Mouse (Mus musculus) midbrain, embryonic 12.5 days (tissue): ENCODE measurements around the gene Gzmm. TPM values are rescaled to one million over a fixed set of nuclear protein-coding genes. Genes with fewer than 3 reads are reported as not detected.

Experiments
- ATAC-seq: fragments of 200-750 bp; cut with Nextera tagmentation; 2 replicates; pipeline ENCODE4 v1.8.0; 2017; ENCODE audit warnings: low read depth, moderate TSS enrichment, moderate library complexity; ENCODE audit not compliant: low FRiP score
- H3K27ac ChIP-seq: fragments of 300-500 bp; sonication (generic); replicated peaks from 2 replicates; pipeline ENCODE4 v1.5.1; 2016; ENCODE audit warnings: mild to moderate bottlenecking
- H3K27me3 ChIP-seq: fragments of 300-500 bp; sonication (generic); 2 replicates; pipeline ENCODE4 v1.6.1; 2016; ENCODE audit warnings: mild to moderate bottlenecking
- H3K36me3 ChIP-seq: fragments of 300-500 bp; sonication (generic); 2 replicates; pipeline ENCODE4 v1.6.1; 2016
- H3K4me1 ChIP-seq: fragments of 300-500 bp; sonication (generic); 2 replicates; pipeline ENCODE4 v1.6.1; 2016
- H3K4me2 ChIP-seq: fragments of 300-500 bp; sonication (generic); replicated peaks from 2 replicates; pipeline ENCODE4 v1.6.1; 2016; ENCODE audit warnings: mild to moderate bottlenecking, moderate library complexity
- H3K4me3 ChIP-seq: fragments of 300-500 bp; sonication (generic); 2 replicates; pipeline ENCODE4 v1.5.1; 2016; ENCODE audit warnings: mild to moderate bottlenecking
- H3K9ac ChIP-seq: fragments of 300-500 bp; sonication (generic); replicated peaks from 2 replicates; pipeline ENCODE4 v1.6.1; 2016; ENCODE audit warnings: mild to moderate bottlenecking, moderate library complexity
- H3K9me3 ChIP-seq: fragments of 300-500 bp; sonication (generic); 2 replicates; pipeline ENCODE4 v1.6.1; 2016; ENCODE audit warnings: mild to moderate bottlenecking
- WGBS: fragments of 180-500 bp; shearing (Covaris S2); methylation state at CpG from one replicate; pipeline ENCODE4 v1.1.7; 2016; 5-methylcytosine and 5-hydroxymethylcytosine counted together
- polyA plus RNA-seq: library from polyadenylated mRNA; unstranded; fragments of >200 nt; fragmentation: Nextera tagmentation; extraction: Ambion mirVana; gene quantifications from 2 replicates; pipeline ENCODE4 v1.2.1, GENCODE M21; 2016

The Gzmm gene
- 1.4 TPM in 2 replicates for polyA plus RNA-seq

DNA sequence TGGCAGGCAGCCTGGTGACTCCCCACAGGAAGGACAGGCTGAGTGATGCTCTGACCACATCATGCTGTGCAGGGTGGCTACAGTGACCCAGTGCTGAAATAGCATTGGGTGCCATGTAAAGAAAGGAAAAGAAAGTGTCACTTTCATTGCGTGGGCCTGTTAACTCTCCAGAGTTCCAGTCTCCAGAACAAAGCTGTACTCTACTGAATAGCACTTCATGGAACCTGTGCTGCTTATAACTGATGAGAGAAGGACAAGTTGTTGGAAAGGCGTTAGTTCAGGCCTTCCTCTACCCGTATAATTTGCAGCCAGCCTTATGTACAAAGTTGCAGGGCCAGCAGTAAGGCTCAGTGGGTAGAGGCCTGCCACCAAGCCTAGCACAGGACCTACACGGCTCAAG is at the start of gene Gzmm:
Gene Gzmm, plus strand, starts transcription at position 301 of the 400 bp plus-strand sequence.
- H3K9ac ChIP-seq: no peak within 1 kb of the TSS
- H3K27me3 ChIP-seq: no peaks in the 10 kb centered on the region
- WGBS: 80% methylated on average over 4 of the region's 4 CpGs
- ATAC-seq: no peak
- H3K9me3 ChIP-seq: peaks cover 6% of the 10 kb centered on the region; the same call in 1 of the 2 replicates
- H3K4me2 ChIP-seq: no peak within 1 kb of the TSS
- H3K4me3 ChIP-seq: no peak within 1 kb of the TSS
- peaks cover 55% of the 10 kb centered on the region for H3K36me3 ChIP-seq
- peaks cover 6% of the 10 kb centered on the region for H3K4me1 ChIP-seq
- no peak within 1 kb of the TSS for H3K27ac ChIP-seq

DNA sequence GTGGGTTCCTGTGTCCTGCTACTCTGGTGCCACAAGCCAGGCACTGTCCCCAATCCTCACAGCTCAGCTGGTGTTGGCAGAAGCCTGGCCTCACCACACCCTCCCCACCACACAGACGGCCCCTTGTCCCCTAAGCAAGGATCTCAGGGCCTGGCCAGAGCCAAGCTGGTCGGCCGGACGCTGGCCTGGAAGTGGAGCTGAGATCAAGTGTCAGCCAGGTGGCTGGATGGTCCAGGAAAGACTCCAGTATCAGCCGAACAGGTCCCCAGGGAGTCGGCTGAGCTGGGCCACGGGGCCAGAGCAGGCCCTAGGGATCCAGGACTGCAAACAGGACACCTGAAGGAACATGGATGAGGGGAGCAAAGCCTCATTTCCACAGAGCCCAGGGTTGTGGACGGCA is 43.1 kb upstream of the Gzmm start, which contains the start of gene Odf3l2:
Gene Odf3l2, minus strand, starts transcription at position 28 of the 400 bp plus-strand sequence.
- 76% methylated on average over 8 of the region's 8 CpGs for WGBS
- Histone ChIP-seq H3K4me2 (no peak within 1 kb of the TSS), H3K9me3 (no peaks in the 10 kb centered on the region), H3K36me3 (no peaks in the 10 kb centered on the region), H3K4me1 (no peaks in the 10 kb centered on the region), H3K27me3 (no peaks in the 10 kb centered on the region), H3K27ac (no peak within 1 kb of the TSS), H3K4me3 (no peak within 1 kb of the TSS), H3K9ac (no peak within 1 kb of the TSS)
- no peak for ATAC-seq

DNA sequence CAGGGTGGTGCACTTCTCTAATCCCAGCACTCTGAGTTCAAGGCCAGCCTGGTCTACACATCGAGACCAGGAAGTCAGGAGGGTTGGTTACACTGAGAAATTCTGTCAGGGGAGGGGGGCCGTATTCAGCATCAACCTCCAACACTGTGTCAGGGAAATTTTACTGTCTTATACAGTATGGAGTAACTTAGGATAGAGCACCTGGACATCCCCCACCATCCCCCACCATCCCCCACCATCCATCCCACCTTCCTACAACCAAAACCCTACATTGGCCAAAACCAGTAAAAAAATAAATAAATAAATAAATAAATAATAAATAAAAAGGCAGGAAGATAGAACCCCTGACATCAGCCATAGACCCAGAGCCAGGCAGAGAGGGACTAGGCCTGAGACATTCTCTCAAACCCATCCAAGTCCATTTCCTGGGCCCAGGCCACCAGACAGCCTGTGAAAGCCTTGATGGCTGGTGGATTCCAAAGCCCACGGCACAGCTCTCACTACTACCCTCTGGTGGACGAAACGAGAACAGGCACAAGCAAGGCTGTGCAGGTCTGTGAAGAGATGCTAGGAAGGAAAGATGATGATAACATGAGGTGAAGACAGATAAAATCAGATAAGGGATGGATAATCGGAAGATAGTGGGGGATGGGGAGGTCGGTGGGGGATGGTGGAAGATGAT is 39.6 kb upstream of the Gzmm start:
- Histone ChIP-seq H3K27me3 (0 out of 2 replicates have a peak, but pooled peaks cover 4% of the 10 kb centered on the region), H3K4me2 (no peak overlapping the region), H3K36me3 (no peaks in the 10 kb centered on the region), H3K4me1 (peaks cover 2% of the 10 kb centered on the region; the same call in 1 of the 2 replicates), H3K9me3 (no peaks in the 10 kb centered on the region), H3K4me3 (no peak overlapping the region), H3K9ac (no peak overlapping the region), H3K27ac (no peak overlapping the region)
- ATAC-seq: no peak
- WGBS: 28% methylated on average over 7 of the region's 7 CpGs

DNA sequence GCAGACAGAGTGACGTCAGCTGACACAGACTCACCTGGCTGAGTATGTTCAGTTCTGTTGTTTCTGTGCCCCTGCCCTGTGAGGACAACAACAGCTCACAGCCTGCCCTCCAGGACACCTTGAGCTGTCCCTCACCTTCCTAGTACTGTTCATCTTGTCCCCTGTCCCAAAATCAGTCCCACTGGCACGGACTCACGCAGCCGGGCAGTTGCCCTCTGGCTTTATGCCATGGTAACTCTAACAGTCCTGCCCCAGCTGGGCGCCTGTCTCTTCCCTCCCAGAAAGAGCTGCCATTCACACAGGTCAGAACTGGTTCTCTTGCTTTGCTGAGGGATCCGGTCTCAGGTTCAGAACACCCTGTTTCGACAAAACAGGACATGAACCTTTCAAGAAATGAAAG is 36.0 kb upstream of the Gzmm start:
- WGBS: 83% methylated on average over 7 of the region's 7 CpGs

DNA sequence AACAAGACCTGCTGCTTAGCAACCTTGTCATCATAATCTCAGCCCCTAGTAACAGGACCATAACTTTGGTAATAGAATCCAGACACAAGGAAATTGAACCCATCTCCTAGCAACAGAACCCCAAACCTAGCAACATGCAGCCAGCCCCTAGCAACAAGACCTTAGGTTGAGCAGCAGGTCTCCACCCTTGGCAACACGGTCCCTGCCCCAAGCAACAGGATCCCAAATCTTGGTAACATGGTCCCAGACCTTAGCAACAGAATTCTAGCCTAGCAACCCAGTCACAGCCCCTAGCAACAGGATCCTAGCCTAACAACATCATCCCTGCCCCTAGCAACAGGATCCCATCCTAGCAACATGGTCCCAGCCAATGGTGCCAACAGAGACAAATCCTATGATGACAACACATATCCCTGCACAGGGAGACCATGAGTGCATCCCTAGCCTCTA is 33.8 kb upstream of the Gzmm start:
- WGBS: 13% methylated on average over 1 of the region's 1 CpGs
- no peak overlapping the region for H3K4me2 ChIP-seq
- ATAC-seq: peak; percentile 85

More for the DNA sequence above, 36.0 kb upstream of the Gzmm start:
- 0 out of 2 replicates have a peak, but pooled peaks cover 4% of the 10 kb centered on the region for H3K27me3 ChIP-seq
- no peak overlapping the region for H3K9ac ChIP-seq
- H3K27ac ChIP-seq: no peak overlapping the region
- peaks cover 11% of the 10 kb centered on the region for H3K4me1 ChIP-seq
- H3K36me3 ChIP-seq: no peaks in the 10 kb centered on the region
- no peak for ATAC-seq
- no peak overlapping the region for H3K4me2 ChIP-seq
- H3K4me3 ChIP-seq: no peak overlapping the region
- no peaks in the 10 kb centered on the region for H3K9me3 ChIP-seq

DNA sequence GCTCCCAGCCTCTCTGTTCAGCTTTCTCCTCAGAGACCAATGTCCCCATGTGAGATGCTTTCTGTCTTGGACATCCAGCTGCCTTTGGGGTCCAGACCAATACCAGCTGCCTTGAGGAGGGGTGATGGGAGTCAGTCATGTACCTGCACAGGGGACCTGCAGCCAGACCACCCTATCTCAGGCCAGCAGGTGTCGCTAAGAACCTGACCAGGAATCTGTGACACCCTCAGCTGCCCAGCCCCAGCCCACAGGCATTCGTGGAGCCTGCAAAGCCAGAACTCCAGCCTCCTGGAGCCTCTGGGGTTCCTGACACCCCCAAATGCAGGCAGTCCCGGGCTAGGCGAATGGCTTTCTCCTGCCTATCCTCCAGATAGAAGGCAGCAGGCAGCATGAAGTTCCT is 30.0 kb upstream of the Gzmm start:
- 0 out of 2 replicates have a peak, but pooled peaks cover 7% of the 10 kb centered on the region for H3K27me3 ChIP-seq
- no peak for ATAC-seq
- H3K27ac ChIP-seq: no peak overlapping the region
- H3K4me3 ChIP-seq: no peak overlapping the region
- no peak overlapping the region for H3K4me2 ChIP-seq
- no peak overlapping the region for H3K9ac ChIP-seq
- H3K36me3 ChIP-seq: no peaks in the 10 kb centered on the region
- peaks cover 11% of the 10 kb centered on the region for H3K4me1 ChIP-seq
- H3K9me3 ChIP-seq: no peaks in the 10 kb centered on the region
- WGBS: 17% methylated on average over 4 of the region's 4 CpGs

More for the DNA sequence above, 33.8 kb upstream of the Gzmm start:
- peaks cover 11% of the 10 kb centered on the region for H3K4me1 ChIP-seq
- H3K36me3 ChIP-seq: no peaks in the 10 kb centered on the region
- peak overlapping the region; percentile 39; the same call in 1 of the 2 replicates for H3K27ac ChIP-seq
- H3K9me3 ChIP-seq: no peaks in the 10 kb centered on the region
- no peak overlapping the region for H3K4me3 ChIP-seq
- H3K9ac ChIP-seq: no peak overlapping the region
- 0 out of 2 replicates have a peak, but pooled peaks cover 4% of the 10 kb centered on the region for H3K27me3 ChIP-seq

DNA sequence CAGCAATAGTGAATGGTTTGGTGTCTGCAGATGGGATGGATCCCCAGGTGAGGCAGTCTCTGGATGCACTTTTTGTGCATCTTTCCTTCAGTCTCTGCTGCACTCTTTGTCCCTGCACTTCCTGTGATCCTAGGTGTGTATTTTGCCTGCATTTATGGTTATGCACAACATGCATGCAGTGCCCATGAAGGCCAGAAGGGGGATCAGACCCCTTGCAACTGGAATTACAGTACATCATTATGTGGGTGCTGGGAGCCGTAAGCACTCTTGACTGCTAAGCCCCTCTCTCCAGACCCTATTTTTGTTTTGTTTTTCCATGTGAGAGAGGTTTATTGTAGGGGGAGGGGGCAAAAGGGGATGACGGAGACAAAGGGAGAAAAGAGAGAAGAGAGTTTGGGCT is 28.5 kb upstream of the Gzmm start:
- ATAC-seq: no peak
- Histone ChIP-seq H3K27me3 (0 out of 2 replicates have a peak, but pooled peaks cover 7% of the 10 kb centered on the region), H3K36me3 (no peaks in the 10 kb centered on the region), H3K9me3 (no peaks in the 10 kb centered on the region), H3K4me2 (no peak overlapping the region), H3K4me3 (no peak overlapping the region), H3K27ac (no peak overlapping the region), H3K9ac (no peak overlapping the region), H3K4me1 (peaks cover 6% of the 10 kb centered on the region)
- WGBS: 81% methylated on average over 2 of the region's 2 CpGs

DNA sequence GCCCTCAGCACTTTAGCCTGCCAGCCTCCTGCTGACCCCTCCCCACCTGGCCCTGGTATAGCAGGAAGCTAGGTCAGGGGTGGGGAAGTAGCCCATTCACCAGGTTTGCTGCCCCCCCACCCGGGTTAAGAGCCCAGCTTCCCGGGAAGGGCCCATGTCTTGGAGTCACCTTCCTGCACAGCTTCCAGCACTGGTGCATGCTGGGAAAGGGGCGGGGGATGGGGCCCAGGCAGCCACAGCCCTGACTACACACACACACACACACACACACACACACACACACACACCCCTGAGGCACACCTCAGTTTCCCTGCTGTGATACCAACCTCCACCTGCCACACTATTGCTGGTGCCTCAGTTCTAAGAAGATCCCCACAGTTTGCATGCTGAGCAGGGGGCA is 27.0 kb upstream of the Gzmm start:
- Histone ChIP-seq H3K4me1 (peaks cover 6% of the 10 kb centered on the region), H3K36me3 (no peaks in the 10 kb centered on the region), H3K4me3 (no peak overlapping the region), H3K9me3 (no peaks in the 10 kb centered on the region), H3K27me3 (0 out of 2 replicates have a peak, but pooled peaks cover 7% of the 10 kb centered on the region), H3K4me2 (no peak overlapping the region), H3K27ac (0 out of 2 replicates have a peak overlapping the region, but pooled peaks have one; percentile 1), H3K9ac (no peak overlapping the region)
- no peak for ATAC-seq
- WGBS: 48% methylated on average over 3 of the region's 3 CpGs

DNA sequence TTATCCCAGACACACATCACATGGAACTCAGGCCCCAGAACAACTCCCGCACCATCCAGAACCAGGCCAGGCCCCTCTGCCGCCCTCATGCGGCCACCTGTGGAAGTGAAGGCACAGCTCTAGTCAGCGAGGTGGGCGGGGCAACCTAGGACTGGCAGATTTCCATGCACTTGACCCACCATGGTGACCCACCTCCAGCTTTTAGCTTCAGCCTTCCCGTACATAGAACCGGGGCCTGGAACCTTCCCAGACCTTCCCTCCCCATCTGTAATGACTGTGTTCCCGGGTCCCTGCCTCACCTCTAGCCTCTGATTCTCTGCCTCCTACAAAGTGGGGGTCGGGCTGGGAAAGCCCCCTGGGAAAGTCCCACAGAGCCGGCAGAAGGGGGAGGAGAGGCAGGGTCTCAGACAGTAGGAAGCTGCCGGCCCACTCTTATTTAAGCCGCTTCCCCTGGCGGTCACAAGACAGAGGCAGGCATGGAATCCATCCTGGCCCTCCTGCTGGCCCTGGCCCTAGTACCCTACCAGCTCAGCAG is 24.6 kb upstream of the Gzmm start, which contains the start of gene Madcam1:
Gene Madcam1, plus strand, starts transcription at position 429 of the 535 bp plus-strand sequence.
- Histone ChIP-seq H3K27me3 (0 out of 2 replicates have a peak, but pooled peaks cover 7% of the 10 kb centered on the region), H3K36me3 (no peaks in the 10 kb centered on the region), H3K4me2 (no peak within 1 kb of the TSS), H3K9ac (no peak within 1 kb of the TSS), H3K27ac (no peak within 1 kb of the TSS), H3K4me3 (no peak within 1 kb of the TSS), H3K9me3 (no peaks in the 10 kb centered on the region), H3K4me1 (peaks cover 13% of the 10 kb centered on the region)
- no peak; the same call in 1 of the 2 replicates for ATAC-seq
- 13% methylated on average over 13 of the region's 13 CpGs for WGBS

DNA sequence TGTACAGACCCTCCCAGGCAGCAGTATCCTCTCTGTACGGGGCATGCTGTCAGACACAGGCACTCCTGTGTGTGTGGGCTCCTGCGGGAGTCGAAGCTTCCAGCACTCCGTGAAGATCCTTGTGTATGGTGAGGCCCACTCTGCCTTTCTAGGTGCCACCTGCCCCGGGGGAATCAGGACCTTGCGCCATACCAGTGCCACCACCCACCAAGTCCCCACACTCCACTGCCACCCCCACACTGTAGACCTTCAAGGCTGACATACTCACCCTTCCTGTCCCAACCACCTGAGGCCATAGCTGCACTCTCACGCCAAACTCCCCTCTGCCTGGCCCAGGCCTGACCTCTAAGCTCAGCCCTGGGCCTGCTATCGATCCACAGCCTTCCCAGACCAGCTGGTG is 23.8 kb upstream of the Gzmm start:
- no peaks in the 10 kb centered on the region for H3K9me3 ChIP-seq
- no peaks in the 10 kb centered on the region for H3K36me3 ChIP-seq
- WGBS: 84% methylated on average over 8 of the region's 8 CpGs
- H3K4me3 ChIP-seq: no peak overlapping the region
- no peak for ATAC-seq
- no peak overlapping the region for H3K27ac ChIP-seq
- H3K9ac ChIP-seq: no peak overlapping the region
- H3K4me2 ChIP-seq: no peak overlapping the region
- H3K4me1 ChIP-seq: peaks cover 14% of the 10 kb centered on the region
- H3K27me3 ChIP-seq: 0 out of 2 replicates have a peak, but pooled peaks cover 7% of the 10 kb centered on the region

DNA sequence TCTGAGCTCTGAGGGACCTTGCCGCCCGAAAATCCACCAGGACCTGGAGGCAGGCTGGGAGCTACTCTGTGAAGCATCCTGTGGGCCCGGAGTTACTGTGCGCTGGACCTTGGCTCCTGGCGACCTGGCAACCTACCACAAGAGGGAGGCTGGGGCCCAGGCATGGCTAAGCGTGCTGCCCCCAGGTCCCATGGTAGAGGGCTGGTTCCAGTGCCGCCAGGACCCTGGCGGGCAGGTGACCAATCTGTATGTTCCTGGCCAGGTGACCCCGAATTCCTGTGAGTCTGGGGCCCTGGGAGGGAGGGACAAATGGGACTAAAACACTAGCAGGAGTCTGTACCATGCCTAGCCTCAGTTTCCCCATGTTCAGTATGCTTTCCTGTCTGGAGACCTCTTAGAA is 22.3 kb upstream of the Gzmm start:
- no peak for ATAC-seq

DNA sequence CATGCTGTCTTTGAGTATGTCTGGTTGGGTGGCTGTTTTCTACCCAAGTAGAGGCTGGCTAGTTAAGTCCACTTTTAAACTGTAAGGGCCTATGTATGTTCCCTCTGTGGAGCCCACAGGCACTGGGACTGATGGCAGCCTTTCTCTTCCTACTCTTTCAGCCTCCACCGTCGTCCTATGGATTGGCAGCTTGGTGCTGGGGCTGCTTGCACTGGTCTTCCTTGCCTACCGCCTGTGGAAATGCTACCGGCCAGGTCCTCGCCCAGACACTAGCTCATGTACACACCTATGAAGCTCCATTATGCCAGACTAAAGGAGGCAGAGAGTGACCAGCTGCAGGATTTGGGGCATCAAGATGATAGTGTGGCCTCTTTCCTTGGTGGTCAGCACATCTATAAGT is 20.7 kb upstream of the Gzmm start:
- H3K4me2 ChIP-seq: peak overlapping the region; percentile 89; the same call in 1 of the 2 replicates
- H3K27me3 ChIP-seq: 0 out of 2 replicates have a peak, but pooled peaks cover 3% of the 10 kb centered on the region
- H3K9me3 ChIP-seq: no peaks in the 10 kb centered on the region
- 81% methylated on average over 5 of the region's 5 CpGs for WGBS
- no peak overlapping the region for H3K4me3 ChIP-seq
- H3K9ac ChIP-seq: no peak overlapping the region
- H3K36me3 ChIP-seq: peaks cover 2% of the 10 kb centered on the region; the same call in 1 of the 2 replicates
- H3K27ac ChIP-seq: peak overlapping the region; percentile 97
- peaks cover 28% of the 10 kb centered on the region for H3K4me1 ChIP-seq
- no peak for ATAC-seq

More for the DNA sequence above, 22.3 kb upstream of the Gzmm start:
- 71% methylated on average over 9 of the region's 9 CpGs for WGBS
- H3K27ac ChIP-seq: no peak overlapping the region
- H3K4me1 ChIP-seq: peaks cover 28% of the 10 kb centered on the region
- no peak overlapping the region for H3K9ac ChIP-seq
- no peak overlapping the region for H3K4me2 ChIP-seq
- no peaks in the 10 kb centered on the region for H3K36me3 ChIP-seq
- H3K9me3 ChIP-seq: no peaks in the 10 kb centered on the region
- 0 out of 2 replicates have a peak, but pooled peaks cover 7% of the 10 kb centered on the region for H3K27me3 ChIP-seq
- H3K4me3 ChIP-seq: no peak overlapping the region
